Mouse (Mus musculus) brain, adult 10 weeks (tissue): Measurements from ENCODE around the gene Klri1. TPM values are rescaled to one million over a fixed set of nuclear protein-coding genes. Genes with fewer than 3 reads are reported as not detected.

Experiments
- polyA plus RNA-seq: library from polyadenylated mRNA; stranded (reverse); fragments of 350-450 nt; fragmentation: Illumina TruSeq; extraction: RNeasy Lipid Tissue Mini Kit (QIAGEN cat#74804); gene quantifications from one replicate; pipeline ENCODE4 v1.2.3, GENCODE M21; 2015; ENCODE audit warnings: low read depth, low replicate concordance

Gene Klri1
- polyA plus RNA-seq, result not detected

GRCm38 (mm10) chr6:129717032-129717431 is at the start of gene Klri1:
Gene Klri1, minus strand, starts transcription at chr6:129717132.

GRCm38 (mm10) chr6:129740069-129740721 is 23.3 kb upstream of the Klri1 start, which contains the start of gene Klri2:
Gene Klri2, minus strand, starts transcription at chr6:129740484.

GRCm38 (mm10) chr6:129678873-129679272 is 38.1 kb downstream of the Klri1 start, which contains the start of gene Klrc1:
Gene Klrc1, minus strand, starts transcription at chr6:129678973.

GRCm38 (mm10) chr6:129660589-129660988 is 56.3 kb downstream of the Klri1 start, which contains the start of gene Klrc2:
Gene Klrc2, minus strand, starts transcription at chr6:129660689.

Other genes with a start within 250 kb of the Klri1 start
- not detected for gene Olr1, start 210.0 kb downstream of the Klri1 start, polyA plus RNA-seq
- gene Tmem52b, start 204.6 kb downstream of the Klri1 start, polyA plus RNA-seq, result not detected
- gene Gabarapl1, start 184.0 kb downstream of the Klri1 start, polyA plus RNA-seq, result 958 TPM
- gene Klre1, start 139.2 kb downstream of the Klri1 start, polyA plus RNA-seq, result not detected
- not detected for gene Klrd1, start 125.3 kb downstream of the Klri1 start, polyA plus RNA-seq
- gene Klrk1, start 93.3 kb downstream of the Klri1 start, polyA plus RNA-seq, result not detected
- gene Klrc3, start 73.8 kb downstream of the Klri1 start, polyA plus RNA-seq, result not detected
- gene Klrc2, start 56.4 kb downstream of the Klri1 start, polyA plus RNA-seq, result not detected
- not detected for gene Klrc1, start 38.2 kb downstream of the Klri1 start, polyA plus RNA-seq
- not detected for gene Klri2, start 23.4 kb upstream of the Klri1 start, polyA plus RNA-seq
- gene Gm156, start 67.1 kb upstream of the Klri1 start, polyA plus RNA-seq, result not detected
- gene Gm17631, start 145.5 kb upstream of the Klri1 start, polyA plus RNA-seq, result not detected
- not detected for gene Klra17, start 159.5 kb upstream of the Klri1 start, polyA plus RNA-seq
- not detected for gene Klra5, start 200.5 kb upstream of the Klri1 start, polyA plus RNA-seq